Mouse (Mus musculus): Measurements from ENCODE around the gene Smarcc2.

Smarcc2 gene

DNA sequence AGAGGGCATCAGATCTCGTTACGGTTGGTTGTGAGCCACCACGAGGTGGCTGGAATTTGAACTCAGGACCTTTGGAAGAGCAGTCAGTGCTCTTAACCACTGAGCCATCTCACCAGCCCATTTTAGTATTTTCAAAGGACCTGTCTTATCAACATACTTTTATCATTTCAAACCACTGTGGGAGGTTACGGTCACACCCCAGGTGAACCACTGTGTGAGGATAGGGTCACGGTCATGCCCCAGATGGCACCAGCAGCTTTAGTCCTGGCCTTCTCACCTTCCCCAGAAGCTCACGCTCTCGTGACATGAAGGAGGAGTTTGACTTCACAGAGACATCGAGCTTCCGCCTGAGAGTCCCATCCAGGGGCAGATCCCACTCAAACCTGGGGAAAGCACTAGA, 52.1 kb downstream of the Smarcc2 start:
- DNase-seq (ENCODE audit: extremely low read depth, low read depth, low spot score), result no peak

DNA sequence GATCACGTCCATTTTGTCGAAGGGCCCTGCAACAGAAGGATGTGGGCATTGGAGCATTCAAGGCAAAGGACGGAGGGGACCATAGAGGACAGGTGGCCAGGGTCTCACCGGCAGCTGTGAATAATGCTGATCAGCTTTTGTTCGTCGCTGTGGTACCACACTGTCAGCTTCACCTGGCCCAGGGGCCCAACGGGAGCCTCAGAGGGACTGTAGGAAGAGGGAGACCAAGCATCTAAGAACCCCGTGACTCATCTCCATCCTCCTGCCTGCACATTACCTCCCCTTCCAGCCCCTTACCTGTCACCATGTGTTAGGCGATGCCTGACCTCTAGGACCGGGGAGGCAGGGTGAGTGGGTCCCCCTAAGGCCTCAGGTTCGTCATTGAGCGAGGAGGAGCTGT, 52.7 kb downstream of the Smarcc2 start:
- no peak for DNase-seq (ENCODE audit: extremely low read depth, low read depth, low spot score)

GRCm38 (mm10) chr10:128515044-128515443, 56.0 kb downstream of the Smarcc2 start:
- DNase-seq (ENCODE audit: extremely low read depth, low read depth, low spot score), result no peak

DNA sequence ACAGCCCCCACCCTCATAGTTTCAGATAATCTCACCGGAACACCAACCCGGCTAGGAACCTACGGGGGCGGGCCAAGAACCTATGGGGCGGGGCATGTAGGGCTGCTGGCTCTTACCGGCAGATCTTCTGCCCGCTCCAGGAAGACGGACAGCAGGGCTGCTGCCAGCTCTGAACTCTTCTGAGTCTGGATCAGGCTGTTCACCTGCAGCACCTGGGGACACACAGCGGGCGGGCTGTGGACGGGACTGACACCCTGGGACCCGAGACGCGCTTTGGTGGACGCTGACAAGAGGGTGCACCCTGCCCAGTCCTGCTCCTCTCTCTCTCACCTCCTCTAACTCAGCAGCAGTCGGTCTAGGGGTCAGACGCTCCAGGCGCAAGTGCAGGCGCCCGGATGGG, 57.0 kb downstream of the Smarcc2 start:
- DNase-seq (ENCODE audit: extremely low read depth, low read depth, low spot score), result no peak

- no peak for DNase-seq (ENCODE audit: extremely low read depth, low read depth, low spot score)
Measured at GRCm38 (mm10) chr10:128516677-128517076, 57.6 kb downstream of the Smarcc2 start.

GRCm38 (mm10) chr10:128518833-128519232, 59.8 kb downstream of the Smarcc2 start:
- DNase-seq (ENCODE audit: extremely low read depth, low read depth, low spot score), result no peak

DNA sequence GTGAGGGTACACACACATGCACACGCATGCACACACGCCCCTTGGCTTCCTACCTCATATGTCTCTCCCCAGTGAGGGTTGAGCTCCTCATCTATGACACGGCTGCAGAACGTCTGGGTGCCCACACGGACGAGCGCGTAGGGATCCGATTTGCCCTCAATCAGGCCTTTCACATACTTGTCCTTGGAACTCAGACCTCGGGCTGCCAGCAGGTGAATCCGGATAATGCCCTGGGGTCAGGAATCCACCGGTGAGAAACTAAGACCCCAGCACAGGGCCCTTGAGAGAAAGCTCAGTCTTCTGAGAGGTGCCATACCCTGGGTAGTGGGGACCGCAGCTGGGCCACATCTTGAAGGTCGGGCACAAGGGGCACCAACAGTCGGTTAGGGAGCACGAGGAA, 61.5 kb downstream of the Smarcc2 start:
- no peak for DNase-seq (ENCODE audit: extremely low read depth, low read depth, low spot score)

- DNase-seq (ENCODE audit: extremely low read depth, low read depth, low spot score), result no peak
Measured at GRCm38 (mm10) chr10:128522351-128522750, 63.3 kb downstream of the Smarcc2 start.

DNA sequence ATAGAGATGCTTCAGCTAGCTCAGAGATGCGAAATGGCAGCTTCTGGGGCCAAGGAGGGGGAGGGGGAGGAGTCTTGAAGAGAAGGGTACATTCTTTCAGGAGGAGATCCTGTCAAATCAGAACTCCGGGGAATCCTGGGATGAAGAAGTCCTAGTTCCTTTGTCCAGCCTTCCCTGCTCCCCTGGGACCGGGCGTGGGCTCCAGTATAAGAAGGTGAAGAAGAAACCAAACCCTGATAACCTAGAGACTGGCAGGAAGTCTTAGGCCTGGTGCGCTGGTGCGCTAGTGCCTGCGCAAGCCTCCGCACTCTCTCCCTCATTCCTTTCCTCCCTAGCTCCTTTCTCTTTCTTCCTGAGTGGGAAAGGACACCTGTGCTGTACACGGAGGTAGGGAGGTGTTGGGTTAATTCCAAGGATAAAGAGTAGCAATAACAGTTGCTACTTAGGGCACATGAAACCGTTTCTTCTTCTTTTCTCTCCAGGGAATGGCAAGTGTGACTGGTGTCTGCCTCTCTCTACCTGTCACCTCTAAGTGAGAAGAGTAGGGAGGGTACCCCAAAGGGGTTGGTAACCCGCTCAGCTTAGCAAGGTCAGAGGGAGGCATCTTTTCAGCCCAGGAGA, 65.2 kb downstream of the Smarcc2 start:
- DNase-seq (ENCODE audit: extremely low read depth, low read depth, low spot score), result no peak

DNA sequence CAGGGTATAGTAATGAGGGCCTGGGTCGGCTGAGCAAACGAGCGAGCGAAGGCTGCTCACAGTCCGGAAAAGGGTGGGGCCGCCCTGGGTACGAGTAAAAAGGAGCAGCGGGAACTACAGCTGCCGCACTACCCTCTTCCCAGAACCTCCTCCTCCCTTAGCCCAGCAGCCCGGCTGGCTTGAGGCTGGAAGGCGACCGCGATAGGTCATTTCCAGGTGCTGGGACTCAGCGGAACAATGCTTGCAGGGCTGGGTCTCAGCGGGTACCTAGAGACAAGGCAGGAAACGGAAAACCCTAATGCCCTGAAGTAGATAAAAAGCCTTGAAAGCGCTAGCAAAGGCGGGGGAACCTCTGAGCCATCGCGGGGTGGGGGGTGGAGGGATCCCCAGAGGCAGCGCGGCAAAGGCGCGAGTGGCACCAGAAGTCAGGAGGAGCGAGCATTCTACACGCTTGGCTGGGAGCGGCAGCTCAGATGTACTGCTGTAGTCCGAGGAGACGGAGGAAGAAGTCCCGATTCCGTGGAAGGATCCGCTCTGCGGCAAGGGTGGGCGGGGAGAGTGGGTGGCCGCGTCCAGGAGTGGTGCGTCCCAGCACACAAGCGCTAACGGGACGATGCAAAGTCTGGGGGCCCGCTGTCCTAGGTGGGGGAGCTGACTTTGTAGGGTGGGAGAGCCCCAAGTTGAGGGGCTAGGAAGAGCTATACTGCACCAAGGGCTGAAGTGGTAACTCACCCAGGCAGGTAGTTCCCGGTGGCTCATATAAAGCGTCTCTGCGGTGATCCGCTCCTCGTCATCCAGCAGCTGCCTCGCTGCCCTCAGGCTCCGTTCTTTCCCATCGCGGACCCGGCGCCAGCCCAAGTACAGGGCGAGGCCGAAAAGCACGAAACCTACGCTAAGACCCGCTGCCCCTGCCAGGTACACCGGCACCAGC, 65.9 kb downstream of the Smarcc2 start:
- DNase-seq (ENCODE audit: extremely low read depth, low read depth, low spot score), result no peak

DNA sequence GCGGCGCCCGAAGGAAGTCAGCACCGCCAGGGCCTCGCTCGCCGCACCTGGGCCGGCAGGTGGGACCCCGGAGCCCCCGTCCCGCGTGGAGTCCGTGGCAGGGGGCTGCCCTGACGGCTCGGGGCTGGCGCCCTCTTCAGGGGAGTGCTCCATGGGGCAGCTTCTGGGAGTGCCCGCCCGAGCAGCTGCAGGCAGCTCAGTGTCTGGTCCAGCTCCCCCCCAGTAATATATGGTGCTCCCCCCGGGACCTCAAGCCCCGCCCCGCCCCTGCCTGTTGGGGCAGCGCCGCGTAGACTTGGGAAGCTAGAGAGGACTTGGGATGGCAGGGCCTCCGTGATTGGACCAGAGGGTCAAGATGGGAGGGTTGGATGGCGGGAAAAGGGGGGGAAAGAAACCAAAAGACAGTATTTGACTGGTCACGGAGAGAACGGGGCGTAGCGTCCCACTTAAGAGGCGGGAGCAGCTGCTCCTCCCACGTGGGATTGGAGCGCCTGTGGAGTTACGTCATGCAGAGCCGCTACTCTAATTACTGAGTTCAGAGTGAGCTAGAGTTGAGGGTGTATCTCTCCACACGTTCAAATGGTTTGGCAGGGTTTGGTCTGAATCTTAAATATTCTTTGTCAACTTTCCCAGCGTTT, 66.7 kb downstream of the Smarcc2 start, which contains the start of gene Esyt1:
TSS of gene Esyt1 (minus strand) at position 201 of the 638 bp plus-strand sequence.
- DNase-seq (ENCODE audit: extremely low read depth, low read depth, low spot score), result peak; percentile 94

- no peak for DNase-seq (ENCODE audit: extremely low read depth, low read depth, low spot score)
Measured at GRCm38 (mm10) chr10:128526366-128527356, 67.6 kb downstream of the Smarcc2 start.

DNA sequence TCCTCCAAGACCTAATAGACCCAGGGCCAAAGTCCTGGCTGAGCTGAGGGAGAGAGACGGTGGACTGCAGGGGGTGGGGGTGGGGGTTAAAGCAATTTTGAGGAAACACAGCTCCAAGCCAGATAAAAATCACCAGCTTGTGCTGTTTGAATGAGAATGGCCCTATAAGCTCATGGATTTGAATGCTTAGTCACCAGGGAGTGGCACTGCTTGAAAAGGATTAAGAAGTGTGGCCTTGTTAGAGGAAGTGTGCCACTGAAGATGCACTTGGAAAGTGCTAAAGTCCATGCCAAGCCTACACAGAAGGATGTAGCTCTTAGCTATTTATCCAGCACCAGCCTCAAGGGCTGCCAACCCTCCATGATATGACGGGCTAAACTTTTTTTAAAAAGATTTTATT, 76.2 kb downstream of the Smarcc2 start:
- DNase-seq (ENCODE audit: extremely low read depth, low read depth, low spot score), result no peak

GRCm38 (mm10) chr10:128535624-128536265, 76.7 kb downstream of the Smarcc2 start:
- DNase-seq (ENCODE audit: extremely low read depth, low read depth, low spot score), result no peak

DNA sequence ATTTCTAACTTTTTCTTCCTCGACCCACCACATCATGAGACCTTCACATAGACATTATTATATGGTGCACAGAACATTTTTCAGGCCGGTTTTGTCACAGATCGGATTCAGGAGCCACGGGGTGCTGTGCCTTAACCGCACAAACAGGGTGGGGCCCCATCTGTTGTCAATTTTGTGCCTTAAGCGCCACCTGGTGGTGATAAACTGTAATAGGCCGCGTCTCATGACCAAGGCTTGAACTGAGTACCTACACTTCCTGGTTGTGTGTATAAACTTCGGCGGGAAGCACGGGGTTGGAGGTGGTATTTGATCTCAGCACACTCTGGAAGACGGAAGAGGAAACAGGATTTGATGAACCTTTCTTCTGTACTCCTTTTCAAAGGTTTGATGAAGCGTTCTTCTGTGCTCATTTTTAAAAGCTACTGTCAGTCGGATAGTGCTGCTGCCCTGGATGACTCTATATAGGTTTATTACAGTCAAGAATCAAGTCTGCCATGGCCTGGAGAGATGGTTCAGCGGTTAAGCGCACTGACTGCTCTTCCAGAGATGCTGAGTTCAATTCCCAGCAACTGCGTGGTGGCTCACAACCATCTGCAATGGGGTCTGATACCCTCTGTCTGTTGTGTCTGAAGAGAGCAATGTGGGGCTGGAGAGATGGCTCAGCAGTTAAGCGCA, 77.4 kb downstream of the Smarcc2 start:
- no peak for DNase-seq (ENCODE audit: extremely low read depth, low read depth, low spot score)

GRCm38 (mm10) chr10:128538340-128538870, 79.4 kb downstream of the Smarcc2 start:
- no peak for DNase-seq (ENCODE audit: extremely low read depth, low read depth, low spot score)

Measured in fat pad, adult 2 months (tissue).